Mouse (Mus musculus): ENCODE results near the gene Ggta1. TPM values are rescaled to one million over a fixed set of nuclear protein-coding genes. Genes with fewer than 3 reads are reported as not detected.
A peak's percentile ranks its signal among the peaks of the same experiment; 100 is the strongest.

Gene Ggta1
- polyA plus RNA-seq, 1 experiment from 2014 or later = 39.4 TPM

DNA sequence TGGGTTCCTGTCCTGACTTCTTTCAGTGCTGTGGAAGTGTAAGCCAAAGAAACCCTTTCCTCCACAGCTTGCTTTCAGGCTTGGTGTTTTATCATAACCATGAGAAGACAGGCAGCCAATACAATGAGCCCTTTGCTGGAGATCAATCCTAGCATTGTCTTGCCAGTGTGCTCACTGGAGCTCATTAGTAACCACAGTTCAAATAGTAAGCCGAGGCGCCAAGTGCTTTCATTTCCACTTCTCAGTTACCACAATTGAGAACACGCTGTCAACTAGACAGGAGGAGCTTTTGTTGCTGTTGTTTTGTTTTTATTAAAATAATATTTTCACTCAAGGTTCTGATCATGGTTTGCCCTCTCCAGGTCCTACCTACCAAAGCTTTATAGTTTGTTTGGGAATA lies 1.5 kb upstream of the Ggta1 start:
- H3K4me3 ChIP-seq (ENCODE audit: control insufficient read depth in 1 of 2, insufficient read depth in 1 of 2, low read depth in 1 of 2, low read length in 2 of 2) = no peak overlapping the region
- peaks cover 13 to 20% of the 10 kb centered on the region in 2 experiments; a peak in 3 of 4 replicates for H3K4me1 ChIP-seq (ENCODE audit: control insufficient read depth in 2 of 2, insufficient read depth in 2 of 2, low read length in 2 of 2)
- H3K9me3 ChIP-seq (ENCODE audit: control insufficient read depth, low read length) = no peaks in the 10 kb centered on the region
- no peak overlapping the region for H3K4me2 ChIP-seq (ENCODE audit: low read length)
- H3K27me3 ChIP-seq (ENCODE audit: control insufficient read depth, insufficient read depth, low read length) = no peaks in the 10 kb centered on the region
- no peak for ATAC-seq (ENCODE audit: insufficient number of reproducible peaks, insufficient read depth, low FRiP score, low read depth)
- no peaks in the 10 kb centered on the region for H3K36me3 ChIP-seq (ENCODE audit: control insufficient read depth, insufficient read depth, low read length)
- WGBS = 92% methylated on average over 3 of the region's 3 CpGs
- peak overlapping the region in 1 of 2 experiments; percentile 89; a peak in 1 of 4 replicates for H3K27ac ChIP-seq (replicated peaks in 1 of 2; ENCODE audit: control insufficient read depth in 1 of 2, insufficient read depth in 1 of 2, low read depth in 2 of 2, low read length in 2 of 2)
- H3K9ac ChIP-seq (ENCODE audit: low read length) = no peak overlapping the region

DNA sequence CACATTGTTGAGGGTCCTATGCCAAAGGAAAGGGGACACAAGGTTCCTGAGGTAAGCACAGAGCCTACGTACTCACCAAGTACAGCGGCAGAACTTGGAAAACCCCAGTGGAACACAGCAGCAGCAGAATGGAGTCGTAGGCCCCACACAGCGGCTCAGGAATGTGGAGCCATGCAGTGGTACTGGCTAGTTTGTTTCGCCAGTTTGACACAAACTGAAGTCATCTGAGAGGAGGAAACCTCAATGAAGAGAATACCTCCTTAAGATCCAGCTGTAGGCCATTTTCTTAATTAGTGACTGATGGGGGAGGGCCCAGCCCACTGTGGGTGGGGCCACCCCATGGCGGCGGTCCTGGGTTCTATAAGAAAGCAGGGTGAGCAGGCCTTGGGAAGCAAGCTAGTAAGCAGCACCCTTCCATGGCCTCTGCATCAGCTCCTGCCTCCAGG lies 1.1 kb upstream of the Ggta1 start:
- no peak overlapping the region for H3K9ac ChIP-seq (ENCODE audit: low read length)
- H3K4me3 ChIP-seq (ENCODE audit: control insufficient read depth in 1 of 2, insufficient read depth in 1 of 2, low read depth in 1 of 2, low read length in 2 of 2) = no peak overlapping the region

GRCm38 (mm10) chr2:35463372-35464088 lies 499 bp upstream of the Ggta1 start:
- peak; percentile 75 for ATAC-seq (ENCODE audit: insufficient number of reproducible peaks, insufficient read depth, low FRiP score, low read depth)
- no peaks in the 10 kb centered on the region for H3K9me3 ChIP-seq (ENCODE audit: control insufficient read depth, low read length)
- no peak overlapping the region for H3K9ac ChIP-seq (ENCODE audit: low read length)
- H3K4me1 ChIP-seq (ENCODE audit: control insufficient read depth in 2 of 2, insufficient read depth in 2 of 2, low read length in 2 of 2) = peaks cover 13 to 20% of the 10 kb centered on the region in 2 experiments
- peak overlapping the region; percentile 64 to 89; a peak in 3 of 4 replicates for H3K27ac ChIP-seq (replicated peaks in 1 of 2; ENCODE audit: control insufficient read depth in 1 of 2, insufficient read depth in 1 of 2, low read depth in 2 of 2, low read length in 2 of 2)
- no peaks in the 10 kb centered on the region for H3K27me3 ChIP-seq (ENCODE audit: control insufficient read depth, insufficient read depth, low read length)
- H3K4me2 ChIP-seq (ENCODE audit: low read length) = peak overlapping the region; percentile 95
- no peaks in the 10 kb centered on the region for H3K36me3 ChIP-seq (ENCODE audit: control insufficient read depth, insufficient read depth, low read length)
- 9% methylated on average over 19 of the region's 19 CpGs for WGBS
- peak overlapping the region in 1 of 2 experiments; percentile 27; a peak in 2 of 4 replicates for H3K4me3 ChIP-seq (ENCODE audit: control insufficient read depth in 1 of 2, insufficient read depth in 1 of 2, low read depth in 1 of 2, low read length in 2 of 2)

More for the DNA sequence above, 1.1 kb upstream of the Ggta1 start:
- H3K4me1 ChIP-seq (ENCODE audit: control insufficient read depth in 2 of 2, insufficient read depth in 2 of 2, low read length in 2 of 2) = peaks cover 13 to 20% of the 10 kb centered on the region in 2 experiments; a peak in 3 of 4 replicates
- H3K9me3 ChIP-seq (ENCODE audit: control insufficient read depth, low read length) = no peaks in the 10 kb centered on the region
- H3K36me3 ChIP-seq (ENCODE audit: control insufficient read depth, insufficient read depth, low read length) = no peaks in the 10 kb centered on the region
- H3K27ac ChIP-seq (replicated peaks in 1 of 2; ENCODE audit: control insufficient read depth in 1 of 2, insufficient read depth in 1 of 2, low read depth in 2 of 2, low read length in 2 of 2) = peak overlapping the region; percentile 64 to 89; a peak in 3 of 4 replicates
- no peak for ATAC-seq (ENCODE audit: insufficient number of reproducible peaks, insufficient read depth, low FRiP score, low read depth)
- H3K27me3 ChIP-seq (ENCODE audit: control insufficient read depth, insufficient read depth, low read length) = no peaks in the 10 kb centered on the region
- peak overlapping the region; percentile 95; the same call in 1 of the 2 replicates for H3K4me2 ChIP-seq (ENCODE audit: low read length)
- 50% methylated on average over 7 of the region's 7 CpGs for WGBS

DNA sequence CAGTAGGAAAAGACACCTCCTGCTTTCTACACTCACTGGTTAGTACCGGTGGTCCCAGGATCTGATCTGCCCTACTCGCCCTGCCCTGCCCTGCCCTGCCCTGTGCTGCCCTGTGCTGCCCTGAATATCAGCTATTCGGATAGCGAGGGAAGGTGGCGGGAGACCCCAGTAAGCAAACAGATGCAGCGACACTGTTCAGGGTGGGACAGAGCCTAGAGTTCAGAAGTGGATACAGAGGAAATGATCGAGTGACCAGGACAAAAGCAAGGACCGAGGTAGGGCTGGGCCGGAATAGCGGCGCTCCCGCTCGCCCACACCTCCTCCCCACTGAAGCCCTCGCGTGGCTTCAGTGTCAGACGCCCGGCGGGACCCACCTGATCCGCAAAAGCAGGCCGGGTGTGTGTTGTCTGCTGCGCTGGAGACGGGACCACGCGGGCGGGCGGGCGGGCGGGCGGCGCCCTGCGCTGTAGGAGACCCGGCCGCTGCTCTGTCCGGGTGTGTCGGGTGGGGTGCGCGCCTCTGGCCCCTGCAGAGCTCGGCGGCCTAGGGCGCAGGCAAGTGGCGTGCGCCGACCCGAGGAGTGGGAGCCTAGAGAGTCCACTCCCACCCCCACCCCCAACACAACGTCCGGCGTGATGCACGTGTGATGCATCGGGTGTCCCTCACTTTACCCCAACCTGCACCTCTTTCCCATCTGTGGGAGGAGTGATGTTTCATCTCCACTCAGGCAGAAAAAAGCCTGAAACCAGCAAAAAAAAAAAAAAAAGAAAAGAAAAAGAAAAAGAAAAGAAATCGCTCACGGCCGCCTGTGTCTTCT lies 852 bp downstream of the Ggta1 start:
- peak overlapping the region; percentile 80 to 89 for H3K27ac ChIP-seq (replicated peaks in 1 of 2; ENCODE audit: control insufficient read depth in 1 of 2, insufficient read depth in 1 of 2, low read depth in 2 of 2, low read length in 2 of 2)
- WGBS = under 1% methylated on average over 51 of the region's 52 CpGs
- H3K36me3 ChIP-seq (ENCODE audit: control insufficient read depth, insufficient read depth, low read length) = peaks cover 3% of the 10 kb centered on the region; the same call in 1 of the 2 replicates
- H3K4me2 ChIP-seq (ENCODE audit: low read length) = peak overlapping the region; percentile 95
- H3K9ac ChIP-seq (ENCODE audit: low read length) = peak overlapping the region; percentile 86
- peaks cover 13 to 20% of the 10 kb centered on the region in 2 experiments for H3K4me1 ChIP-seq (ENCODE audit: control insufficient read depth in 2 of 2, insufficient read depth in 2 of 2, low read length in 2 of 2)
- peak overlapping the region; percentile 67 to 77 for H3K4me3 ChIP-seq (ENCODE audit: control insufficient read depth in 1 of 2, insufficient read depth in 1 of 2, low read depth in 1 of 2, low read length in 2 of 2)
- no peaks in the 10 kb centered on the region for H3K9me3 ChIP-seq (ENCODE audit: control insufficient read depth, low read length)
- no peaks in the 10 kb centered on the region for H3K27me3 ChIP-seq (ENCODE audit: control insufficient read depth, insufficient read depth, low read length)
- ATAC-seq (ENCODE audit: insufficient number of reproducible peaks, insufficient read depth, low FRiP score, low read depth) = peak; percentile 33; the same call in 1 of the 2 replicates

- Histone ChIP-seq H3K27ac (replicated peaks in 1 of 2; ENCODE audit: control insufficient read depth in 1 of 2, insufficient read depth in 1 of 2, low read depth in 2 of 2, low read length in 2 of 2) (peak overlapping the region; percentile 80 to 89), H3K4me1 (ENCODE audit: control insufficient read depth in 2 of 2, insufficient read depth in 2 of 2, low read length in 2 of 2) (peaks cover 13 to 20% of the 10 kb centered on the region in 2 experiments), H3K9me3 (ENCODE audit: control insufficient read depth, low read length) (no peaks in the 10 kb centered on the region), H3K4me3 (ENCODE audit: control insufficient read depth in 1 of 2, insufficient read depth in 1 of 2, low read depth in 1 of 2, low read length in 2 of 2) (peak overlapping the region; percentile 67 to 77), H3K9ac (ENCODE audit: low read length) (peak overlapping the region; percentile 86), H3K4me2 (ENCODE audit: low read length) (peak overlapping the region; percentile 95), H3K36me3 (ENCODE audit: control insufficient read depth, insufficient read depth, low read length) (peaks cover 3% of the 10 kb centered on the region; the same call in 1 of the 2 replicates), H3K27me3 (ENCODE audit: control insufficient read depth, insufficient read depth, low read length) (no peaks in the 10 kb centered on the region)
- peak; percentile 63 for ATAC-seq (ENCODE audit: insufficient number of reproducible peaks, insufficient read depth, low FRiP score, low read depth)
- 2% methylated on average over 19 of the region's 20 CpGs for WGBS
These were observed 1.7 kb downstream of the Ggta1 start for GRCm38 (mm10) chr2:35461131-35461947.

DNA sequence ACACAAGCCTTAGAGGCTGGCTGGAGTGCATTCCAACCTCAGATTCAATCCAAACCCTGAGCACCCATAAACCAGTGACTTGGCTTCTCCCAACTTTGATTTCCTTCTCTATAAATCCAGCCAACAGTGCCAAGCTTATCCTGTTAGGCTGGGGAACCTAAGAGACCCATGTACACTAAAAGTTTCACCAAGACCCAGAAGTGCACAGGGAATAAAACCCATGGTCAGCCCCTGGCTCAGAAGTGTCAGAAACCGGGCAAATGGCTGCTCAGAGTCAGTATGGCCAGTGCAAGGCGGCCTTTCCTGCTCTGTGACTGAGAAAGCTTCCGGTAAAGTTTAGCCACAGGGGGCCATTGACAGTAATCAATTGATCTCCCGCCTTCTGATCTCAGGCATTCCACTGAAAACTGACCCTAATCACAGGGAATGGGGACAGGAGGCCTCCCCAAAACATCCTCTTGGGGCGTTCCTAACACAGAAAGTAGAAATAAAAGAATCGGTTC lies 2.6 kb downstream of the Ggta1 start:
- Histone ChIP-seq H3K36me3 (ENCODE audit: control insufficient read depth, insufficient read depth, low read length) (peaks cover 3% of the 10 kb centered on the region; the same call in 1 of the 2 replicates), H3K9ac (ENCODE audit: low read length) (peak overlapping the region; percentile 86), H3K27me3 (ENCODE audit: control insufficient read depth, insufficient read depth, low read length) (no peaks in the 10 kb centered on the region), H3K4me3 (ENCODE audit: control insufficient read depth in 1 of 2, insufficient read depth in 1 of 2, low read depth in 1 of 2, low read length in 2 of 2) (peak overlapping the region; percentile 67 to 77), H3K4me2 (ENCODE audit: low read length) (peak overlapping the region; percentile 95), H3K27ac (replicated peaks in 1 of 2; ENCODE audit: control insufficient read depth in 1 of 2, insufficient read depth in 1 of 2, low read depth in 2 of 2, low read length in 2 of 2) (peak overlapping the region; percentile 66 to 89), H3K9me3 (ENCODE audit: control insufficient read depth, low read length) (no peaks in the 10 kb centered on the region), H3K4me1 (ENCODE audit: control insufficient read depth in 2 of 2, insufficient read depth in 2 of 2, low read length in 2 of 2) (peaks cover 13 to 20% of the 10 kb centered on the region in 2 experiments)
- WGBS = 23% methylated on average over 6 of the region's 6 CpGs
- no peak for ATAC-seq (ENCODE audit: insufficient number of reproducible peaks, insufficient read depth, low FRiP score, low read depth)
